ENCODE assay signal across 28 mouse cellular contexts in genomic region chr11:44262571-44262970, GRCm38 (mm10).
"Had no signal": no experiment of that assay in that cellular context is flagged by ENCODE, and none has a peak within 500 bp of the region (broad histone marks: within the 10 kb centered on the region; RNA-seq: fewer than 3 reads in every experiment).

No protein-coding gene starts in this region.

- H3K9me3 ChIP-seq: heart, embryonic 13.5 days; heart, embryonic 15.5 days; hindbrain, embryonic 13.5 days; hindbrain, embryonic 15.5 days; kidney, embryonic 15.5 days; limb, embryonic 10.5 days; limb, embryonic 12.5 days; liver, embryonic 13.5 days; liver, embryonic 15.5 days had no signal

- ATAC-seq: forebrain, postnatal 0 days; hindbrain, postnatal 0 days; intestine, embryonic 16.5 days; liver, postnatal 0 days had no signal

- H3K27me3 ChIP-seq: heart, embryonic 13.5 days; heart, embryonic 15.5 days; hindbrain, embryonic 13.5 days; hindbrain, embryonic 15.5 days; kidney, embryonic 15.5 days; limb, embryonic 12.5 days; liver, embryonic 13.5 days; liver, embryonic 15.5 days had no signal

- H3K27ac ChIP-seq: heart, embryonic 13.5 days; heart, embryonic 15.5 days; hindbrain, embryonic 13.5 days; hindbrain, embryonic 15.5 days; hindbrain, postnatal 0 days; kidney, embryonic 15.5 days; layer of hippocampus, adult 2 months; limb, embryonic 10.5 days; limb, embryonic 12.5 days; liver, embryonic 13.5 days; liver, embryonic 15.5 days had no signal

- H3K4me1 ChIP-seq: heart, embryonic 15.5 days; hindbrain, embryonic 13.5 days; hindbrain, embryonic 15.5 days; kidney, embryonic 15.5 days; limb, embryonic 10.5 days; limb, embryonic 12.5 days; liver, embryonic 13.5 days; liver, embryonic 15.5 days had no signal

- H3K9ac ChIP-seq: forebrain, postnatal 0 days; heart, embryonic 13.5 days; heart, embryonic 15.5 days; hindbrain, embryonic 13.5 days; hindbrain, embryonic 15.5 days; kidney, embryonic 15.5 days; limb, embryonic 12.5 days; liver, embryonic 13.5 days; liver, embryonic 15.5 days; liver, postnatal 0 days had no signal

- H3K36me3 ChIP-seq: heart, embryonic 13.5 days; heart, embryonic 15.5 days; hindbrain, embryonic 13.5 days; hindbrain, embryonic 15.5 days; kidney, embryonic 15.5 days; limb, embryonic 10.5 days; limb, embryonic 12.5 days; liver, embryonic 13.5 days; liver, embryonic 15.5 days had no signal

- DNase-seq: forebrain, postnatal 0 days; gastrocnemius, postnatal 14 days; gastrocnemius, postnatal 36 days; heart, adult 18-20 months; heart, postnatal 14 days; heart, postnatal 36 days; kidney, adult 11 months; kidney, adult 2 months; kidney, adult 9 months; kidney, postnatal 10 days; kidney, postnatal 25 days; kidney, postnatal 4 days; liver; liver, embryonic 13.5 days; liver, postnatal 0 days had no signal

- H3K4me2 ChIP-seq: heart, embryonic 11.5 days; heart, embryonic 13.5 days; heart, embryonic 15.5 days; hindbrain, embryonic 13.5 days; hindbrain, embryonic 15.5 days; kidney, embryonic 15.5 days; limb, embryonic 12.5 days; liver, embryonic 11.5 days; liver, embryonic 13.5 days; liver, embryonic 15.5 days had no signal

- H3K4me3 ChIP-seq: heart, embryonic 13.5 days; heart, embryonic 15.5 days; hindbrain, embryonic 13.5 days; hindbrain, embryonic 15.5 days; kidney, embryonic 15.5 days; layer of hippocampus, adult 2 months; limb, embryonic 10.5 days; limb, embryonic 12.5 days; liver, embryonic 13.5 days; liver, embryonic 15.5 days had no signal
